Mouse (Mus musculus) forebrain, postnatal 0 days (tissue): ENCODE measurements around the gene Atad1. TPM values are rescaled to one million over a fixed set of nuclear protein-coding genes. Genes with fewer than 3 reads are reported as not detected.
"Not testable (repeated sequence)": the region's sequence is repeated elsewhere in the genome, so short reads cannot be mapped to it uniquely, and the experiment has no call there.

Source experiments
- ATAC-seq: fragments of 200-750 bp; cut with Nextera tagmentation; 2 replicates; pipeline ENCODE4 v1.8.0; 2017; ENCODE audit warnings: mild to moderate bottlenecking, moderate library complexity
- DNase-seq: peaks from one replicate; pipeline ENCODE4 v3.0.0-alpha.2; 2015
- H3K27ac ChIP-seq: fragments of 300-500 bp; sonication (generic); 2 replicates; pipeline ENCODE4 v1.5.1; 2014; ENCODE audit warnings: low read depth, mild to moderate bottlenecking, antibody characterized with exemption, low read length, moderate library complexity, mixed read lengths
- H3K27me3 ChIP-seq: fragments of 300-500 bp; sonication (generic); 2 replicates; pipeline ENCODE4 v1.6.1; 2014; ENCODE audit warnings: mild to moderate bottlenecking, low read length, mixed read lengths; ENCODE audit not compliant: insufficient read depth
- H3K36me3 ChIP-seq: fragments of 300-500 bp; sonication (generic); 2 replicates; pipeline ENCODE4 v1.6.1; 2014; ENCODE audit warnings: mild to moderate bottlenecking, moderate library complexity; ENCODE audit not compliant: insufficient read depth
- H3K4me1 ChIP-seq: fragments of 300-500 bp; sonication (generic); 2 replicates; pipeline ENCODE4 v1.6.1; 2014; ENCODE audit warnings: antibody characterized with exemption; ENCODE audit not compliant: insufficient read depth
- H3K4me2 ChIP-seq: fragments of 300-500 bp; sonication (generic); 2 replicates; pipeline ENCODE4 v1.6.1; 2014; ENCODE audit warnings: low read depth, mild to moderate bottlenecking, moderate library complexity
- H3K4me3 ChIP-seq: fragments of 300-500 bp; sonication (generic); 2 replicates; pipeline ENCODE4 v1.5.1; 2014; ENCODE audit warnings: low read depth, low read length, mixed read lengths
- H3K9ac ChIP-seq: fragments of 300-500 bp; sonication (generic); 2 replicates; pipeline ENCODE4 v1.6.1; 2014; ENCODE audit warnings: mild to moderate bottlenecking
- H3K9me3 ChIP-seq: fragments of 300-500 bp; sonication (generic); 2 replicates; pipeline ENCODE4 v1.6.1; 2016; ENCODE audit warnings: low read length
- CTCF ChIP-seq: sonication (generic); IDR thresholded peaks from 2 replicates; pipeline ENCODE4 v1.5.1; 2016; ENCODE audit warnings: antibody characterized with exemption, control low read depth, low read depth
- WGBS: fragments of 180-500 bp; shearing (Covaris S2); extraction: QIAGEN DNeasy Blood & Tissue Kit; methylation state at CpG from one replicate; pipeline ENCODE4 v1.1.7; 2014; 5-methylcytosine and 5-hydroxymethylcytosine counted together
- polyA plus RNA-seq: library from polyadenylated mRNA; unstranded; fragments of >200 nt; fragmentation: Nextera tagmentation; extraction: Ambion mirVana; gene quantifications from 2 replicates; pipeline ENCODE4 v1.2.1, GENCODE M21; 2015
- total RNA-seq: library from RNA; depleted of rRNA; stranded (reverse); fragments of >200 nt; gene quantifications from 2 replicates; pipeline ENCODE4 v1.2.3, GENCODE M21; 2014

Gene Atad1
- total and polyA plus RNA-seq, 2 experiments from 2014 or later: 121 to 173 TPM

DNA sequence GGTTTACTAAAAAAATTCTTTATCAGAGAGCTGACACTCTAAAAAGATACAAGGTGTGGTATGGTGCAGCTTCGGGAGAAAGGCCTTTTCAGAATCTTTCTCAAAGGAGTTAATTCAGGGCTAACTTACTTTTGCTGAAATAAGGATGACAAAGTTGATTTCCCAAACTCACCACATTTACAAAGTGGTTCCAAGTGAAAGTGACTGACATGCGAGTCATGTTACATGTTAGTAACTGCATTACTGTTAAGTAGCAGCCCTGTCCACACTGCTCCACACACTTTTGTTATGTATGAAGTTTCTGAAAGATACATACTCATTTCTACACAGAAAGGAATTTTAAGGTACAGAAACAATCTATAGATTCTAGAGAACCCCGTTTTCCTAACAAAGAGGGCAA lies 63.8 kb downstream of the Atad1 start:
- Histone ChIP-seq H3K9me3 (no peaks in the 10 kb centered on the region), H3K4me1 (no peaks in the 10 kb centered on the region), H3K36me3 (peaks cover 34% of the 10 kb centered on the region), H3K4me3 (no peak overlapping the region), H3K4me2 (no peak overlapping the region), H3K9ac (no peak overlapping the region), H3K27me3 (no peaks in the 10 kb centered on the region), H3K27ac (no peak overlapping the region)
- no peak for ATAC-seq
- TF ChIP-seq CTCF: no peak
- 91% methylated on average over 3 of the region's 3 CpGs for WGBS
- DNase-seq: no peak

DNA sequence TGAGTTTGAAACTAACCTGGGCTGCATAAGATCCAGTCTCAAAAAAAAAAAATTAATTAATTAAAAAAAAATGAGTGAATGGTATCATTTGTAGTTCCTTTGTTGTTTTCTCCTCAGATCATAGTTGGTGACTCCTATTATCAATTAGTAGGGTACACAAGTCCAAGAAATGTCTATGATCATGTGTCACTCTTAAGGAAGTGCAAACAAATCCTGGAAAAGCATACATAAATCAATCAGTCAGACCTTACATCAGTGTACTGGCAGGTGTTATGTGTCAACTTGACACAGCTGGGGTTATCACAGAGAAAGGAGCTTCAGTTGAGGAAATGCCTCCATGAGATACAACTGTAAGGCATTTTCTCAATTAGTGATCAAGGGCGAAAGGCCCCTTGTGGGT lies 71.8 kb downstream of the Atad1 start:
- not testable (repeated sequence) for H3K9me3 ChIP-seq, DNase-seq, H3K4me2 ChIP-seq, H3K4me3 ChIP-seq, ATAC-seq, H3K27me3 ChIP-seq, H3K9ac ChIP-seq, H3K4me1 ChIP-seq, H3K27ac ChIP-seq
- 90% methylated on average over 1 of the region's 1 CpGs for WGBS
- peaks cover 10% of the 10 kb centered on the region for H3K36me3 ChIP-seq

- WGBS: 88% methylated on average over 8 of the region's 8 CpGs
- TF ChIP-seq CTCF: no peak
- Histone ChIP-seq H3K9me3 (no peaks in the 10 kb centered on the region), H3K27me3 (no peaks in the 10 kb centered on the region), H3K4me1 (no peaks in the 10 kb centered on the region), H3K27ac (no peak overlapping the region), H3K4me2 (no peak overlapping the region), H3K36me3 (peaks cover 6% of the 10 kb centered on the region; the same call in 1 of the 2 replicates), H3K9ac (no peak overlapping the region), H3K4me3 (no peak overlapping the region)
- no peak for DNase-seq
- ATAC-seq: no peak
Observed at GRCm38 (mm10) chr19:32665243-32665642, 74.3 kb downstream of the Atad1 start.

DNA sequence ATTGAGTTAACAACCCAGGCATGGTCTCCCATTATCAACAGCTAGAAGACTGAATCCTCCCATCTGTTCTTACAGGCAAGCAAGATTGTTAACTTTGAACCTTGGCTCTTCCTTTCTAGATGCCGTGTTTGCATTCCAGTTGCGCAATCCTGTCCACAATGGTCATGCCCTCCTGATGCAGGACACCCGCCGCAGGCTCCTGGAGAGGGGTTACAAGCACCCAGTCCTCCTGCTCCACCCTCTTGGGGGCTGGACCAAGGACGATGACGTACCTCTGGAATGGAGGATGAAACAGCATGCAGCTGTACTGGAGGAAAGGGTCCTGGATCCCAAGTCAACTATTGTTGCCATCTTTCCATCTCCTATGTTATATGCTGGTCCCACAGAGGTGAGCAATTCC lies 76.7 kb downstream of the Atad1 start:
- H3K27me3 ChIP-seq: no peaks in the 10 kb centered on the region
- no peaks in the 10 kb centered on the region for H3K4me1 ChIP-seq
- H3K27ac ChIP-seq: no peak overlapping the region
- DNase-seq (no peak), ATAC-seq (no peak)
- H3K4me2 ChIP-seq: no peak overlapping the region
- WGBS: 96% methylated on average over 6 of the region's 6 CpGs
- no peaks in the 10 kb centered on the region for H3K9me3 ChIP-seq
- no peak overlapping the region for H3K4me3 ChIP-seq
- no peak overlapping the region for H3K9ac ChIP-seq
- no peak for TF ChIP-seq CTCF
- H3K36me3 ChIP-seq: peaks cover 6% of the 10 kb centered on the region; the same call in 1 of the 2 replicates

DNA sequence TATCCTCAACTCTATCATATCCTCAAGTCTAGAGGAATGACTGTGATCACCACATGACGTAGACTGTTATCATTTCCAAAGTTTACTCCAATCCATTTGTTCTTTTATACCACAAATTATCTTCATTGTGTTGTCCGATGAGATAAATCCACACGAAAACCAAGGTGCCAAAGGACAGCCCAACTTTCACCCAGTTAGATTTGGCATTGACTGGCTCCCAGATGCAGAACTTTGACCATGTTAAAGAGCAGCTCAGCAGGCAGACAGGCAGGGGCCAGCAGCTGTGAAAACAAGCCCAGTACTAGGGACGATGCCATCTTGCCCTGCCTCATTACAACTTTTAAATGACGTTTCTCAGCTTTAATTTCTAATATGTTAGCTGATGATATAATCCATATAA lies 80.2 kb downstream of the Atad1 start:
- no peak overlapping the region for H3K4me3 ChIP-seq
- no peaks in the 10 kb centered on the region for H3K27me3 ChIP-seq
- no peak overlapping the region for H3K4me2 ChIP-seq
- DNase-seq (no peak), ATAC-seq (no peak)
- H3K36me3 ChIP-seq: peaks cover 6% of the 10 kb centered on the region; the same call in 1 of the 2 replicates
- H3K4me1 ChIP-seq: no peaks in the 10 kb centered on the region
- WGBS: 82% methylated on average over 5 of the region's 5 CpGs
- no peak for TF ChIP-seq CTCF
- no peak overlapping the region for H3K9ac ChIP-seq
- no peak overlapping the region for H3K27ac ChIP-seq
- no peaks in the 10 kb centered on the region for H3K9me3 ChIP-seq

DNA sequence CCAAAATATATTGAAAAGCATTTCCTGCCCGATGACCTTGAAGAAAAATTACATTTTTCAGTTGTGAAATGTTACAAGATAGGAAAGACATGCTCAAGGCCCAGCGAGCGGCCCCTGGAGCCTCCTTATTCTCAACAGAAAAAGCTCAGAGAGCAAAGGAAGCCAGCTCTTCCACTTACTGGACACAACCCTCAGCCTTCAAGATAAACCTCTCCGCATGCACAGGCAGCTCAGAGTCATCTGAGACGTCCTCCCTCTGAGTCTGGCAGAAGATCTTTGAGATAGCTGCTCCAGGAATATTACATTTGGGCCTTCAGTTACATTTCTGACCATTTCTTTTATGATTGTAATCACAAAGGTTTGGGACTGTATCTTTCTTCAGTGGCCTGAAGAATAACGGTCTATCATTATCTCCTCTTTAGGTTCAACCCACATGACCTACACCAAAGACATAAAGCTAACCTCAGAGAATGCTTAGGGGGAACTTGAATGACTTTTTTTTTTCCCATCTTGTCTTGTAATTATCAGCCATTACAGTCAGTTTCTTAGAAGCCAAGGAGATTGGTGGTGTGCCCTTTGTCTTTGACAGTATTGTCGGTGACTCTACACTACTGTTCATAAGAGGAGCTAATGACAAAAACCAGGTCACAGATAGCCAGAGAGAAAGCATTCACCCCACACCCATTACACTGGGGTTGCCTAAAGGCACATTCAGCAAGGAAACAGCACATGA lies 85.8 kb downstream of the Atad1 start:
- ATAC-seq: no peak
- 96% methylated on average over 7 of the region's 7 CpGs for WGBS
- H3K9me3 ChIP-seq: no peaks in the 10 kb centered on the region

DNA sequence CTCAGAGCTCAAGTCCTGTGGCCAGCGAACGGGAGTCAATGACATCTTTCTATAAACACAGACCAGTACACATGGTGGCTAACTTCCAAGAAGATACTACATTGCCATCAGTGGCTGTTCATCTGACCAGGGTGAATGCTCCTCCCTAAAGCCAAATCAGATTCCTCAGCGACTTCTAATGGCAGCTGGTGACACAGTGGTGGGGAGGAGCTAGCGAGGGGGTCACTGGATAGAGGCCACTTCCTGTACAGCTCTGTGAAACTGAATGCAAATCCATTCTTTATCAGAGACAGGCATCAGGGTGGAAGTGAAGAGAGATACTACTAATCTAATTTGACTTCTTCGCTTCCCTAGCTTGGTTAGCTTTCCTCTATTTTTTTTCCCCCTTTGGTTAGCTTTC lies 86.5 kb downstream of the Atad1 start:
- 87% methylated on average over 5 of the region's 5 CpGs for WGBS
- ATAC-seq (no peak), DNase-seq (no peak)
- Histone ChIP-seq H3K4me1 (no peaks in the 10 kb centered on the region), H3K9ac (no peak overlapping the region), H3K4me3 (no peak overlapping the region), H3K36me3 (no peaks in the 10 kb centered on the region), H3K27ac (no peak overlapping the region), H3K9me3 (no peaks in the 10 kb centered on the region), H3K4me2 (no peak overlapping the region), H3K27me3 (no peaks in the 10 kb centered on the region)
- TF ChIP-seq CTCF: no peak

More for the DNA sequence above, 85.8 kb downstream of the Atad1 start:
- Histone ChIP-seq H3K27me3 (no peaks in the 10 kb centered on the region), H3K4me3 (no peak overlapping the region), H3K9ac (no peak overlapping the region), H3K27ac (no peak overlapping the region), H3K4me2 (no peak overlapping the region), H3K4me1 (no peaks in the 10 kb centered on the region), H3K36me3 (no peaks in the 10 kb centered on the region)
- no peak for DNase-seq
- TF ChIP-seq CTCF: no peak
